Mouse (Mus musculus): ENCODE results near the gene Alyref. TPM values are rescaled to one million over a fixed set of nuclear protein-coding genes. Genes with fewer than 3 reads are reported as not detected.

Alyref gene
- total RNA-seq, 2 experiments from 2014 or later, result 97.0 to 99.2 TPM

GRCm38 (mm10) chr11:120542376-120542775 lies 55.8 kb downstream of the Alyref start:
- DNase-seq, result peak in 1 of 2 experiments; percentile 33

Small RNA genes lying within 50 kb of the gene (microRNA-seq; reads per million reads assigned to microRNA genes)
- gene Mir6936, result 1.5 reads per million

Other genes with a start within 250 kb of the Alyref start
- 1,000 to 10,000 TPM; 1,356 to 1,461 TPM for gene Actg1, start 249.8 kb downstream of the Alyref start, total RNA-seq (2021)
- under 1 TPM in 1 of 2 experiments, not detected in 1; 0.59 TPM for gene Fscn2, start 236.8 kb downstream of the Alyref start, total RNA-seq (2021)
- gene Faap100, start 219.6 kb downstream of the Alyref start, total RNA-seq (2021), result 10 to 100 TPM; 21.3 to 32.1 TPM
- gene Nploc4, start 160.7 kb downstream of the Alyref start, total RNA-seq (2021), result 100 to 1,000 TPM in 1 of 2 experiments, 10 to 100 TPM in 1; 86.2 to 101 TPM
- 1 to 10 TPM in 1 of 2 experiments, not detected in 1; 2.6 TPM for gene Tspan10, start 155.7 kb downstream of the Alyref start, total RNA-seq (2021)
- gene Pde6g, start 144.9 kb downstream of the Alyref start, total RNA-seq (2021), result under 1 TPM; 0.53 to 0.66 TPM
- gene Oxld1, start 140.3 kb downstream of the Alyref start, total RNA-seq (2021), result 10 to 100 TPM; 28.0 to 41.4 TPM
- 10 to 100 TPM; 24.7 to 33.3 TPM for gene Ccdc137, start 140.2 kb downstream of the Alyref start, total RNA-seq (2021)
- gene Arl16, start 130.8 kb downstream of the Alyref start, total RNA-seq (2021), result 10 to 100 TPM; 18.4 to 22.3 TPM
- gene Mrpl12, start 113.8 kb downstream of the Alyref start, total RNA-seq (2021), result 100 to 1,000 TPM; 110 to 111 TPM
- gene Slc25a10, start 106.5 kb downstream of the Alyref start, total RNA-seq (2021), result 100 to 1,000 TPM; 105 to 115 TPM
- gene Gcgr, start 67.7 kb downstream of the Alyref start, total RNA-seq (2021), result 1 to 10 TPM in 1 of 2 experiments, under 1 TPM in 1; 0.86 to 1.9 TPM
- 10 to 100 TPM; 58.0 to 73.4 TPM for gene Mcrip1, start 48.6 kb downstream of the Alyref start, total RNA-seq (2021)
- 1 to 10 TPM in 1 of 2 experiments, under 1 TPM in 1; 0.56 to 1.3 TPM for gene Ppp1r27, start 47.2 kb downstream of the Alyref start, total RNA-seq (2021)
- 100 to 1,000 TPM; 490 to 574 TPM for gene P4hb, start 25.1 kb downstream of the Alyref start, total RNA-seq (2021)
- gene Arhgdia, start 16.7 kb downstream of the Alyref start, total RNA-seq (2021), result 100 to 1,000 TPM; 348 to 361 TPM
- gene Anapc11, start 56 bp upstream of the Alyref start, total RNA-seq (2021), result 100 to 1,000 TPM in 1 of 2 experiments, 10 to 100 TPM in 1; 86.0 to 102 TPM
- 1 to 10 TPM in 1 of 2 experiments, not detected in 1; 1.6 TPM for gene Npb, start 10.1 kb upstream of the Alyref start, total RNA-seq (2021)
- 100 to 1,000 TPM; 212 to 312 TPM for gene Pcyt2, start 19.6 kb upstream of the Alyref start, total RNA-seq (2021)
- 10 to 100 TPM; 49.6 to 67.0 TPM for gene Sirt7, start 26.9 kb upstream of the Alyref start, total RNA-seq (2021)
- 10 to 100 TPM; 50.4 to 78.6 TPM for gene Mafg, start 35.2 kb upstream of the Alyref start, total RNA-seq (2021)
- 1 to 10 TPM; 1.1 to 1.5 TPM for gene Pycr1, start 45.4 kb upstream of the Alyref start, total RNA-seq (2021)
- gene Myadml2, start 49.8 kb upstream of the Alyref start, total RNA-seq (2021), result not detected
- 1 to 10 TPM; 8.5 to 9.8 TPM for gene Notum, start 62.8 kb upstream of the Alyref start, total RNA-seq (2021)
- 10 to 100 TPM; 71.1 to 95.1 TPM for gene Aspscr1, start 74.6 kb upstream of the Alyref start, total RNA-seq (2021)
- gene Cenpx, start 115.4 kb upstream of the Alyref start, total RNA-seq (2021), result 10 to 100 TPM; 52.1 to 60.4 TPM
- gene Lrrc45, start 115.6 kb upstream of the Alyref start, total RNA-seq (2021), result 10 to 100 TPM; 24.3 to 27.7 TPM
- gene Rac3, start 123.1 kb upstream of the Alyref start, total RNA-seq (2021), result 10 to 100 TPM in 1 of 2 experiments, 1 to 10 TPM in 1; 8.2 to 17.0 TPM
- 10 to 100 TPM; 31.8 to 77.7 TPM for gene Dcxr, start 128.9 kb upstream of the Alyref start, total RNA-seq (2021)
- 1 to 10 TPM; 5.0 to 7.8 TPM for gene Cbr2, start 133.7 kb upstream of the Alyref start, total RNA-seq (2021)
- gene Hmga1b, start 164.4 kb upstream of the Alyref start, total RNA-seq (2021), result 10 to 100 TPM in 1 of 2 experiments, 1 to 10 TPM in 1; 6.0 to 13.1 TPM
- gene Rfng, start 185.8 kb upstream of the Alyref start, total RNA-seq (2021), result 10 to 100 TPM; 19.2 to 19.7 TPM
- 100 to 1,000 TPM; 139 to 142 TPM for gene Gps1, start 185.9 kb upstream of the Alyref start, total RNA-seq (2021)
- 10 to 100 TPM; 57.2 to 59.6 TPM for gene Dus1l, start 198.0 kb upstream of the Alyref start, total RNA-seq (2021)
- gene Fasn, start 226.2 kb upstream of the Alyref start, total RNA-seq (2021), result 1,000 to 10,000 TPM; 1,954 to 2,603 TPM

Measured in adrenal gland, postnatal 36 days (tissue).